Mouse (Mus musculus) testis, adult 2 months (tissue): Measurements from ENCODE around the gene Fam43b.

ENCODE experiments used
- CTCF ChIP-seq: fragments of 200-500 bp; IDR thresholded peaks from 2 replicates; pipeline ENCODE4 v1.5.1; 2012; ENCODE audit warnings: low read depth, mild to moderate bottlenecking, inconsistent platforms, low read length, moderate library complexity; ENCODE audit not compliant: control insufficient read depth, insufficient read depth, insufficient replicate concordance
- POLR2A ChIP-seq: fragments of 200-500 bp; IDR thresholded peaks from 2 replicates; pipeline ENCODE4 v1.6.1; 2012; ENCODE audit warnings: low read depth, mild to moderate bottlenecking, inconsistent platforms, low read length, moderate library complexity; ENCODE audit not compliant: control insufficient read depth

GRCm38 (mm10) chr4:138347280-138347679, 49.0 kb downstream of the Fam43b start:
- TF ChIP-seq POLR2A (no peak), CTCF (no peak)
